Mouse (Mus musculus) C2C12 (cell line): ENCODE results near the gene Usp2.

Experiments used
- CTCF ChIP-seq: IDR thresholded peaks from one replicate; pipeline ENCODE4 v1.5.1; 2011; ENCODE audit not compliant: control insufficient read depth, insufficient read depth, insufficient read length
- USF1 ChIP-seq: IDR thresholded peaks from one replicate; pipeline ENCODE4 v1.6.1; 2011; ENCODE audit warnings: low read depth, mild to moderate bottlenecking, control low read depth, moderate library complexity

- TF ChIP-seq CTCF: no peak
- TF ChIP-seq USF1: no peak
Measured at GRCm38 (mm10) chr9:44087761-44088455, 21.1 kb downstream of the Usp2 start.
